Mouse (Mus musculus) lung, postnatal 0 days (tissue): ENCODE results near the gene Ugt1a6a. TPM values are rescaled to one million over a fixed set of nuclear protein-coding genes. Genes with fewer than 3 reads are reported as not detected.

Experiments used
- ATAC-seq: fragments of 200-750 bp; cut with Nextera tagmentation; 2 replicates; pipeline ENCODE4 v1.8.0; 2017; ENCODE audit warnings: moderate library complexity
- DNase-seq: peaks from one replicate; pipeline ENCODE4 v3.0.0-alpha.2; 2016; ENCODE audit warnings: low spot score
- H3K27ac ChIP-seq: fragments of 300-500 bp; sonication (generic); 2 replicates; pipeline ENCODE4 v1.5.1; 2014; ENCODE audit warnings: antibody characterized with exemption, mild to moderate bottlenecking, low read length, mixed read lengths
- H3K27me3 ChIP-seq: fragments of 300-500 bp; sonication (generic); replicated peaks from 2 replicates; pipeline ENCODE4 v1.6.1; 2014; ENCODE audit warnings: low read length, mixed read lengths; ENCODE audit not compliant: insufficient read depth
- H3K36me3 ChIP-seq: fragments of 300-500 bp; sonication (generic); 2 replicates; pipeline ENCODE4 v1.6.1; 2014; ENCODE audit warnings: low read length, mixed read lengths; ENCODE audit not compliant: insufficient read depth
- H3K4me1 ChIP-seq: fragments of 300-500 bp; sonication (generic); 2 replicates; pipeline ENCODE4 v1.6.1; 2014; ENCODE audit warnings: antibody characterized with exemption, low read depth, low read length, mixed read lengths; ENCODE audit not compliant: insufficient read depth
- H3K4me2 ChIP-seq: fragments of 300-500 bp; sonication (generic); replicated peaks from 2 replicates; pipeline ENCODE4 v1.6.1; 2014; ENCODE audit warnings: low read depth, mild to moderate bottlenecking, low read length, moderate library complexity, mixed read lengths
- H3K4me3 ChIP-seq: fragments of 300-500 bp; sonication (generic); 2 replicates; pipeline ENCODE4 v1.5.1; 2014; ENCODE audit warnings: low read depth, low read length
- H3K9ac ChIP-seq: fragments of 300-500 bp; sonication (generic); replicated peaks from 2 replicates; pipeline ENCODE4 v1.6.1; 2014; ENCODE audit warnings: low read depth, mild to moderate bottlenecking
- H3K9me3 ChIP-seq: fragments of 300-500 bp; sonication (generic); 2 replicates; pipeline ENCODE4 v1.6.1; 2016; ENCODE audit warnings: low read length, mixed read lengths
- CTCF ChIP-seq: IDR thresholded peaks from 2 replicates; pipeline ENCODE4 v1.5.1; 2016; ENCODE audit warnings: antibody characterized with exemption, mild to moderate bottlenecking
- EP300 ChIP-seq: IDR thresholded peaks from 2 replicates; pipeline ENCODE4 v1.6.1; 2016; ENCODE audit warnings: antibody characterized with exemption, mild to moderate bottlenecking, control low read depth
- WGBS: fragments of 180-500 bp; shearing (Covaris S2); extraction: QIAGEN DNeasy Blood & Tissue Kit; methylation state at CpG from one replicate; pipeline ENCODE4 v1.1.7; 2014; 5-methylcytosine and 5-hydroxymethylcytosine counted together
- polyA plus RNA-seq: library from polyadenylated mRNA; unstranded; fragments of >200 nt; fragmentation: Nextera tagmentation; extraction: Ambion mirVana; gene quantifications from 2 replicates; pipeline ENCODE4 v1.2.1, GENCODE M21; 2015

The Ugt1a6a gene
- polyA plus RNA-seq, 1 experiment from 2014 or later = 39.9 TPM

DNA sequence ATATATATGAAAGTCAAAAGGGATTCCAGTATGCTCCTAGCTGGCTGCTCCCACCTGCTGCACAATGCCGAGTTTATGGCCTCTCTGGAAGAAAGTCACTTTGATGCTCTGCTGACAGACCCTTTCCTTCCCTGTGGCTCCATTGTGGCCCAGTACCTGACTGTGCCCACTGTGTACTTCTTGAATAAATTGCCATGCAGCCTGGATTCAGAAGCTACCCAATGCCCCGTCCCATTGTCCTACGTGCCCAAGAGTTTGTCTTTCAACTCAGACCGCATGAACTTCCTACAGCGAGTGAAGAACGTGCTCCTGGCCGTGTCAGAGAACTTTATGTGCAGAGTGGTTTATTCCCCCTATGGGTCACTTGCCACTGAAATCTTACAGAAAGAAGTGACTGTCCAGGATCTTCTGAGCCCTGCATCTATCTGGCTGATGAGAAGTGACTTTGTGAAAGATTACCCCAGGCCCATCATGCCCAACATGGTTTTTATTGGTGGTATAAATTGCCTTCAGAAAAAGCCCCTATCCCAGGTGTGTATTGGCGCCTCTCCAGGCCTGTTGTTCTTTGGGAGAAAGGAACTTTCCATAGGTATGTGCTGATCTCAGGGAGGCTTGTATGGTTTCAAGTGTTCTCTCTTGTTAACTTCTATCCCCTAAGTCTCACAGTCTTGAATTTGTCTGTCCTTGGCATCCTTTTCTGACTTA, 77.9 kb downstream of the Ugt1a6a start:
- Histone ChIP-seq H3K27ac (no peak overlapping the region), H3K4me3 (no peak overlapping the region), H3K4me1 (no peaks in the 10 kb centered on the region), H3K9me3 (peaks cover 52% of the 10 kb centered on the region), H3K4me2 (no peak overlapping the region), H3K27me3 (no peaks in the 10 kb centered on the region), H3K36me3 (no peaks in the 10 kb centered on the region), H3K9ac (no peak overlapping the region)
- peak; percentile 21 for DNase-seq
- WGBS = 60% methylated on average over 8 of the region's 8 CpGs
- TF ChIP-seq CTCF (no peak), EP300 (no peak)
- ATAC-seq = peak; percentile 11; the same call in 1 of the 2 replicates

DNA sequence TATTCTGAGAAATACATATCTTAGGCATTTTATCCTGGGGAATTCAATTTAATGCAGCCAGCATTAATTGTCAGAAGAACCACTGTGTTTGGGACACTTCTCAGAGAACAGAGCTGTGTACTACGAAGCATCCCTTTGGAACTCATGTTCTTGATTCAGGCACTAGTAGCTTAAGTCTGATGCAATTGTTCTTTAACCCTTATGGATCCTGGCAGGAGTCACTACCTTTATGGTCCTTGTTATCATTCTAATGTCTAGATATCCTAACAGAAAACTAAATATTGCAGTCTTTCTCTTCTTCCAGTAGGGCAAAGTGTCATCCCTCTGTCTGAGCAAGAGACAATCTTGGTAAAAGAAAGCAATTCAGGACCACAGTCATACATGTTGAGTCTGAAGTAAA, 78.5 kb downstream of the Ugt1a6a start:
- Histone ChIP-seq H3K4me2 (no peak overlapping the region), H3K27ac (no peak overlapping the region), H3K9me3 (peaks cover 54% of the 10 kb centered on the region), H3K27me3 (no peaks in the 10 kb centered on the region), H3K36me3 (no peaks in the 10 kb centered on the region), H3K4me1 (no peaks in the 10 kb centered on the region), H3K9ac (no peak overlapping the region), H3K4me3 (no peak overlapping the region)
- WGBS = 72% methylated on average over 1 of the region's 1 CpGs
- DNase-seq (peak; percentile 15), ATAC-seq (no peak; the same call in 1 of the 2 replicates)
- no peak for TF ChIP-seq CTCF
- TF ChIP-seq EP300 = no peak

DNA sequence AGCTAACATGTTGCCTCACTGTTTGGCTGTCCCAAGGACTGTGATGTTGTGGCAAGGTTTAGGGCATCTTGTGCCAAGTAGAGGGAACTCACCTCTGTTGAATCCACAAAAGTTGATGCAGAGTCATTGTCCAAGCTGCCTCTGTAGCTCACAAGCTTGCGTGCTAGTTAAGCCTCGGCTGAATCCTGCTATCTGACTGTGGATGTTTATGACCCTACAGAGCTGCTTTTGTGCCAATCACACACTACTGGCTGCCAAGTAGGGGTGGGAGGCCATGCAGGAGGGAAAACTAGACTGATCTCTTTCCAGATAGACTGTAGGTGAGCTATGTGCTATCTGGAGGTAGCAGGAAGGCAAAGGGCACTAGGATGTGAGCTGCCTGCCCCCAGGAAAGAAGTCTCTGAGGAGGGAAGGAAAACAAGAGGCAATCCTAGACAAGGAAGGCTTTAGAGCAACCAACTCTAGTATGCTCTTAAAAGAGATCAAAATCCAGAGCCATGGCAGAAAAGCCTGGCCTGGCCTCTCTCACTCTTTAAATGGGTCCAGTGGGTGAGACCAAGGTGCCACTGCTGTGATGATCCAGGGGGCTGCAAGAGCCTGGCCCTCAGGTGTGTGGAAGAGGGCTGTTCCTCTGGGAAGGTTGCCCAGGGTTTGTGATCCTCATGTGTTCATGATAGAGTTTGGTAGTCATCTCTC, 79.3 kb downstream of the Ugt1a6a start:
- ATAC-seq (peak; percentile 3; the same call in 1 of the 2 replicates), DNase-seq (no peak)
- no peaks in the 10 kb centered on the region for H3K4me1 ChIP-seq
- no peaks in the 10 kb centered on the region for H3K27me3 ChIP-seq
- no peak overlapping the region for H3K27ac ChIP-seq
- no peak overlapping the region for H3K4me2 ChIP-seq
- no peak overlapping the region for H3K9ac ChIP-seq
- H3K4me3 ChIP-seq = no peak overlapping the region
- 71% methylated on average over 2 of the region's 2 CpGs for WGBS
- TF ChIP-seq EP300 (no peak), CTCF (no peak)
- no peaks in the 10 kb centered on the region for H3K36me3 ChIP-seq
- peaks cover 54% of the 10 kb centered on the region for H3K9me3 ChIP-seq

DNA sequence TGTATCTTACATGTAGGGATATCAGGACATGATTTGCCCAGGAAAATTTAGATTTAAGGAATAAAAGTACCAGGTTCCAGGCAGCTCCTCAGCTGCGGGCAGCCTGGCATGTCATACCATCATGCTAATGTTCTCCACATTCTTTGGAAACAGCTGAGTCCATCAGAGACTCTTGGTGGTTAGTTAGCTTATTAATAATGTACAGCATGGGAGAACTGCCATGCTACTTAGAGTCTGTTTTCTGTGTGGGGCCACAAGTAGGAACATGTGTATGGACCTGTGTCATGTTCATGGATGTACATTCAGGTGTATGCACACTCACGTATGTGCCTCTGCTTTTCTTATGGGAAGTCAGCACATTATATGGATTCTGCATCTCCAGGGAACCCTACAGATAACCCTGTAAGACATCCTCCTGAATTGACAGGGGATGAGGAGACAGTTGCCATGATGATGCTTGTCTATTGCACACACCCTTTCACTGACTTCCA, 79.9 kb downstream of the Ugt1a6a start:
- DNase-seq (peak; percentile 23), ATAC-seq (no peak)
- TF ChIP-seq EP300 = no peak
- no peak for TF ChIP-seq CTCF
- Histone ChIP-seq H3K9ac (no peak overlapping the region), H3K27me3 (no peaks in the 10 kb centered on the region), H3K4me1 (no peaks in the 10 kb centered on the region), H3K4me3 (no peak overlapping the region), H3K27ac (no peak overlapping the region), H3K36me3 (no peaks in the 10 kb centered on the region), H3K4me2 (no peak overlapping the region), H3K9me3 (peaks cover 54% of the 10 kb centered on the region)
- 72% methylated on average over 2 of the region's 2 CpGs for WGBS

DNA sequence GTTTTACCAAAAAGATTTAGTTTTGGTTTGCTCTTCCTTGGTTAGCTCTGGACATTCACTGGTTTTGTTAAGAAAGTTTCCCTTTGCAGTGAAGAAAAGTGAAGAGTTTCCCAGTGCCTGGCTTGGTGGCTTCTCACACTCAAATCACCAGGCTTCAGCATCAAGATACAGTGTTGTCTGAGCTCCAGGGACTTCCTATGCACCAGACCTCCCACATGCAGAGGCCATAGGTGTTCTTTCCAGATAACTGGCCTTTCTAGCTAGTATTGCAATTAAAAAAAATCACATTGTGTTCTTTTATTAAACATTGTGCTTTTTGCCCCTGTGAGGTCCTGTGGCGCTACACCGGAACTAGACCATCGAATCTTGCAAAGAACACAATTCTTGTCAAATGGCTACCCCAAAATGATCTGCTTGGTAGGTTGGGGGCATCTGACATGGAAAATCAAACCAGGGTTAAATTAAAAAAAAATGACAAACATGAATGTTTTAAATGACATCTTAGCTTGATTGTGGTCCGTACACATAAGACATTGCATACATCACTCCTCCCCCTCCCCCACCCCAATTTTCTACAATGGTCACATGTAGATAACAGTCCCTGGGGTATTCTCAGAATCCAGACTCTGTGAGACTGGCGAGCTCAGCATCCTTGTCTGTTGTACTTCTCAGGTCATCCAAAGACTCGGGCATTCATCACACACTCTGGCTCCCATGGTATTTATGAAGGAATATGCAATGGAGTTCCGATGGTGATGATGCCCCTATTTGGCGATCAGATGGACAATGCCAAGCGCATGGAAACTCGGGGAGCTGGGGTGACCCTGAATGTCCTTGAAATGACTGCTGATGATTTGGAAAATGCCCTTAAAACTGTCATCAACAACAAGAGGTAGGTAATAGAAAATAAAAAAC, 81.1 kb downstream of the Ugt1a6a start:
- Histone ChIP-seq H3K9me3 (peaks cover 54% of the 10 kb centered on the region), H3K4me1 (no peaks in the 10 kb centered on the region), H3K9ac (no peak overlapping the region), H3K4me3 (no peak overlapping the region), H3K27ac (no peak overlapping the region), H3K4me2 (no peak overlapping the region), H3K27me3 (no peaks in the 10 kb centered on the region), H3K36me3 (no peaks in the 10 kb centered on the region)
- ATAC-seq = no peak
- 61% methylated on average over 10 of the region's 10 CpGs for WGBS
- peak; percentile 16 for DNase-seq
- no peak for TF ChIP-seq CTCF
- no peak for TF ChIP-seq EP300

DNA sequence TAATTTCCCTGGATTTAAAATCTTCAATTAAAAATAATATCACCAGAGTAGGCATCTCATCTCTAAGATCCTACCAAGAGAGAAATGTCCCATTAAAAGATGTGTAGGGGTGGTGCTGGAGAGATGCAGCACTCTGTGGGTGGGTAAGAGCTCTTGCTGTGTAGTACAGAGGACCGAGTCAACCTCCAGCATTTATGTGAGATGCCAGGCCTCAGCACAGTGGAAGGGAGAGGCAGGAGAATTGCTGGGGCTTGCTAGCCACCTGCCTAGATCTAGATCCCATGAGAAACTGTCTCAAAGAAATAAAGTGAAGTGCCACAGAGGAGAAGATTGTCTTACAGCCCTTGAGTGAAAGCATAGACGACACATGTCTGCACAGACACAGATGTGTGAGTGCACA, 81.9 kb downstream of the Ugt1a6a start:
- no peak for TF ChIP-seq EP300
- TF ChIP-seq CTCF = no peak
- no peak overlapping the region for H3K4me2 ChIP-seq
- H3K9me3 ChIP-seq = peaks cover 53% of the 10 kb centered on the region
- H3K36me3 ChIP-seq = no peaks in the 10 kb centered on the region
- no peak overlapping the region for H3K9ac ChIP-seq
- H3K27me3 ChIP-seq = no peaks in the 10 kb centered on the region
- 50% methylated on average over 2 of the region's 2 CpGs for WGBS
- H3K27ac ChIP-seq = no peak overlapping the region
- H3K4me1 ChIP-seq = no peaks in the 10 kb centered on the region
- no peak overlapping the region for H3K4me3 ChIP-seq
- DNase-seq (peak; percentile 29), ATAC-seq (no peak)
